Mouse (Mus musculus): ENCODE measurements around the gene Ddo. TPM values are rescaled to one million over a fixed set of nuclear protein-coding genes. Genes with fewer than 3 reads are reported as not detected.

Gene Ddo
- 0.59 and 0.71 TPM in 2 replicates for polyA plus RNA-seq (2012; rRNA removed)

DNA sequence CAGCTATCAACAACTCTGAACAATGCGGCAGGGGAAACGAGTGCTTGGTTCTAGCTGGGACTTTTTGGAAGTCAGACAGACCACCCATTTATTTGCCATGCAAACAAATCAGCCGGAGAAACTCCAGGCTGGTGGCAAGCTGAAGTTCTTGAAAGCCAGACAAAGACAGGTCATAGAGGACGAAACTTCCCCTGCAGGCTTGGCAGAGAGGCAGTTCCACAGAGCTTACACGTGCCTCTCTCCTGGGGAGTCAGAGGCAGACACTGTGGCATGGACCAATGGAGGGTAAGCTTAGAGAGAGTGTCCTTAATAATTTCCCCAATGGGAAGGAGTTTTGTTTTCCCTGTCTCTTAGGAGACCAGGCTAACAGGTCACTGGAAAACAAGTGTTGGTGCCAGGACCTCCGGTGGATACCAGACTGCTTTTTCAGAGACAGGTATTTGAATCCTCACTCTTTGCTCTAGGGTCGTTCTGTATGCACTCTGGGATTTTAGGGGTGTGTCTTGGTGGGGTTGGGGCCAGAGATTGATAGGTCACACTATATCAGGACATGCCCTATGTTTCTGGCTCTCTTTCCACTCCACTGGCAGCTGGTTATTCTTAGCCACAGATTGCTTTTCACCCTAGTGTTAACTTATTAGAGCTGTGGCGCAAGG, at the start of gene Ddo:
Gene Ddo, plus strand, starts transcription at position 356 of the 656 bp plus-strand sequence.

DNA sequence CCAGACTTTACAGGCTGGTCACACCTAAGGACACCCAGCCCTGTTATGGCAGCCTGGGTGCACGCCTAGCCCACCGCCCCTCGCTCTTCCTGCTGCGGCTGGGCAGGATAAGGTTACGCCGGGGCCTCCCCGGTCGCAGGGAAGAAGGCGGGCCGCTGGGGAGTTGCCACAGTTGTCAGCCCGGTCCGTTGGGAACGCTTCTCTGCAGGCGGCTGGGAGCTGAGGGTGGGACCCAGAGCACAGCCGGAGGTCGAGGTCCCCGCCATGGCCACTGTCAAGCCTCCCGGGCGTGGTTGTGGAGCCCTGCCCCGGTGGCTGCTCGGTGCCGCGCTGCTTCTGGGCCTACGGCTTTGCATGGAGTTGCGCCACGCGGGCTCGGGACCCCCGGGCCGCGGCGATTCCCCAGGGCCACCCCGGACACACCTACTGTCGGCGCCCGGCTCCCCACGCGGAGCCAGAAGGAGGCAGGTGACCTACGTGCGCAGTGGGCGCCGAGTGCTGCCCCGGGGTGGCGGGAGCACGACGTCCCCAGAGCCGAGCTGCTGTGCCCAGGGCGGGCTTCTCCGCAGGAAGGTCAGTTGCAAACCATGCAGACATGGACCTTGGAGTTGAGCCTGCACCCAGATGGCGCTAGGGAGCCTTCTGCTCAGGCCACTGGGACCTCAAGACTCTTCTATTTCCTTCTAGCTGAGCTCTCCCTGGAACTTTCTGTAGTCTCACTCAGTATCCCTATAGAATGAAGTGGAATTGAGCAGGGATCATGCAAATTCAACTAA, 53.5 kb downstream of the Ddo start, which contains the start of gene Mettl24:
Gene Mettl24, plus strand, starts transcription at position 191 of the 776 bp plus-strand sequence.

Other genes starting within 250 kb of the Ddo start
- gene Slc22a16, start 59.7 kb upstream of the Ddo start, polyA plus RNA-seq (2012; rRNA removed) = not detected in 2 replicates
- gene Mettl24, start 53.3 kb downstream of the Ddo start, polyA plus RNA-seq (2012; rRNA removed) = 0.27 and 0.33 TPM in 2 replicates